Mouse (Mus musculus) neural tube, embryonic 13.5 days (tissue): Measurements from ENCODE around the gene Grin3b. TPM values are rescaled to one million over a fixed set of nuclear protein-coding genes. Genes with fewer than 3 reads are reported as not detected.
A peak's percentile ranks its signal among the peaks of the same experiment; 100 is the strongest.

Experiments used
- ATAC-seq: fragments of 200-750 bp; cut with Nextera tagmentation; 2 replicates; pipeline ENCODE4 v1.8.0; 2017; ENCODE audit warnings: low read depth, mild to moderate bottlenecking, moderate TSS enrichment, moderate library complexity
- H3K27ac ChIP-seq: fragments of 300-500 bp; sonication (generic); replicated peaks from 2 replicates; pipeline ENCODE4 v1.5.1; 2015; ENCODE audit warnings: moderate library complexity, mild to moderate bottlenecking, inconsistent platforms
- H3K27me3 ChIP-seq: fragments of 300-500 bp; sonication (generic); 2 replicates; pipeline ENCODE4 v1.6.1; 2015; ENCODE audit warnings: mild to moderate bottlenecking, inconsistent platforms
- H3K36me3 ChIP-seq: fragments of 300-500 bp; sonication (generic); 2 replicates; pipeline ENCODE4 v1.6.1; 2015; ENCODE audit warnings: mild to moderate bottlenecking, inconsistent platforms
- H3K4me1 ChIP-seq: fragments of 300-500 bp; sonication (generic); replicated peaks from 2 replicates; pipeline ENCODE4 v1.6.1; 2015; ENCODE audit warnings: inconsistent platforms
- H3K4me2 ChIP-seq: fragments of 300-500 bp; sonication (generic); 2 replicates; pipeline ENCODE4 v1.6.1; 2015; ENCODE audit warnings: inconsistent platforms, mild to moderate bottlenecking, moderate library complexity
- H3K4me3 ChIP-seq: fragments of 300-500 bp; sonication (generic); 2 replicates; pipeline ENCODE4 v1.5.1; 2015; ENCODE audit warnings: mild to moderate bottlenecking, inconsistent platforms
- H3K9ac ChIP-seq: fragments of 300-500 bp; sonication (generic); 2 replicates; pipeline ENCODE4 v1.6.1; 2015; ENCODE audit warnings: moderate library complexity, mild to moderate bottlenecking, inconsistent platforms
- H3K9me3 ChIP-seq: fragments of 300-500 bp; sonication (generic); 2 replicates; pipeline ENCODE4 v1.6.1; 2016; ENCODE audit warnings: inconsistent platforms
- WGBS: fragments of 180-500 bp; shearing (Covaris S2); methylation state at CpG from one replicate; pipeline ENCODE4 v1.1.7; 2015; 5-methylcytosine and 5-hydroxymethylcytosine counted together
- polyA plus RNA-seq: library from polyadenylated mRNA; unstranded; fragments of >200 nt; fragmentation: Nextera tagmentation; extraction: Ambion mirVana; gene quantifications from 2 replicates; pipeline ENCODE4 v1.2.1, GENCODE M21; 2015

Grin3b gene
- polyA plus RNA-seq, 1 experiment from 2014 or later = 0.61 TPM

DNA sequence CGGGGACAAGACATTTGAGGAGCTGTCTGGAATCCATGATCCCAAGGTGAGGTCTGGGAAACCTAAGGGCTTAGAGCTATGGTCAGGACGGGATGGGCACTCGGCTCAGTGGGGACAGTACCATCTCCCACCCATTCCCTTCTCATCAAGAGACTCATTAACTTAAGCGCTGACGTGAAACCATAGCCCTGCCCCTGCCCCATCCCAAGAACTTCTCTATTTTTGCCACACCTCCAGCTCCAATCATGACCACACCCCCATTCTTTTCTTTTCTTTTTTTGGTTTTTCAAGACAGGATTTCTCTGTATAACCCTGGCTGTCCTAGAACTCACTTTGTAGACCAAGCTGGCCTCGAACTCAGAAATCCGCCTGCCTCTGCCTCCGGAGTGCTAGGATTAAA lies 4.2 kb downstream of the Grin3b start:
- Histone ChIP-seq H3K4me1 (peaks cover 9% of the 10 kb centered on the region), H3K4me2 (no peak overlapping the region), H3K27ac (no peak overlapping the region), H3K27me3 (peaks cover 38% of the 10 kb centered on the region), H3K36me3 (peaks cover 61% of the 10 kb centered on the region), H3K4me3 (no peak overlapping the region), H3K9me3 (no peaks in the 10 kb centered on the region), H3K9ac (no peak overlapping the region)
- 92% methylated on average over 8 of the region's 8 CpGs for WGBS
- ATAC-seq = no peak

DNA sequence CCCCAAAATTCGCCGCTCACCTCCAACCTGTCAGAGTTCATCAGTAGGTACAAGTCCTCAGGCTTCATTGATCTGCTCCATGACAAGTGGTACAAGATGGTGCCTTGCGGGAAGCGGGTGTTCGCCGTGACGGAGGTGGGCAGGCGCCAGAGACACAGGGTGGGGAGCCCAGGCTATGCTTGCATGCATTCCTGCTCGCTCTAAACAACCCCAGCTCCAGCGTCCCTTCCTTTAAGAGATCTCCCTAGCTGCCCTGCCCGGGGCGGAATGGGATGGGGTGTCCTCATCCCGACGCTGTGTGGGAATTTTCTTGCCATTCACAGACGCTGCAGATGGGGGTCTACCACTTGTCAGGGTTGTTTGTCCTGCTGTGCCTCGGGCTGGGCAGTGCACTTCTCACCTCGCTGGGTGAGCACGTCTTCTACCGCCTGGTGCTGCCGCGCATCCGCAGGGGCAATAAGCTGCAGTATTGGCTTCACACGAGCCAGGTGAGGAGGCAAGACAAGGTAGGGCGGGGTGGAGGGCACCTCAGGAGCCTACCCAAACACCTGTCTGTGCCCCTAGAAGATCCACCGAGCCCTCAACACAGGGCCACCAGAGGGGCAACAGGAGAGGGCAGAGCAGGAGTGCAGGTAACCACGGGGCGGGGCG lies 5.7 kb downstream of the Grin3b start:
- Histone ChIP-seq H3K27ac (no peak overlapping the region), H3K27me3 (peaks cover 22% of the 10 kb centered on the region), H3K4me3 (no peak overlapping the region), H3K9me3 (no peaks in the 10 kb centered on the region), H3K4me1 (peaks cover 10% of the 10 kb centered on the region), H3K4me2 (no peak overlapping the region), H3K36me3 (peaks cover 62% of the 10 kb centered on the region), H3K9ac (no peak overlapping the region)
- ATAC-seq = no peak
- WGBS = 83% methylated on average over 28 of the region's 28 CpGs

DNA sequence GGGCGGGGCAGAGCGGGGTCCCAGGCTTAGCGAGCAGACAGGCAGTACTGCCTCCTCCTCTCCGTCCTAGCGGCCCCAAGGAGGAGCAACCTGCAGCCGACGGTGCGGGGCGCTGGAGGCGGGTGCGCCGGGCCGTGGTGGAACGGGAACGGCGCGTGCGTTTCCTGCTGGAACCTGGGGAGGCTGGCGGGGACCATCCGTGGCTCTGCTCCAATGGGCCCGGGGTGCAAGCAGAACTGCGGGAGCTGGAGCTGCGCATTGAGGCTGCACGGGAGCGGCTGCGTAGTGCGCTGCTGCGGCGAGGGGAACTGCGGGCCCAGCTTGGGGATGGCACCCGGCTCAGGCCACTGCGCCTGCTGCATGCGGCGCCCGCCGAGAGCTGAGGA lies 6.2 kb downstream of the Grin3b start:
- Histone ChIP-seq H3K4me3 (no peak overlapping the region), H3K9ac (no peak overlapping the region), H3K36me3 (peaks cover 62% of the 10 kb centered on the region), H3K9me3 (no peaks in the 10 kb centered on the region), H3K27ac (no peak overlapping the region), H3K27me3 (peaks cover 17% of the 10 kb centered on the region), H3K4me2 (no peak overlapping the region), H3K4me1 (peaks cover 15% of the 10 kb centered on the region)
- 76% methylated on average over 36 of the region's 36 CpGs for WGBS
- no peak for ATAC-seq

DNA sequence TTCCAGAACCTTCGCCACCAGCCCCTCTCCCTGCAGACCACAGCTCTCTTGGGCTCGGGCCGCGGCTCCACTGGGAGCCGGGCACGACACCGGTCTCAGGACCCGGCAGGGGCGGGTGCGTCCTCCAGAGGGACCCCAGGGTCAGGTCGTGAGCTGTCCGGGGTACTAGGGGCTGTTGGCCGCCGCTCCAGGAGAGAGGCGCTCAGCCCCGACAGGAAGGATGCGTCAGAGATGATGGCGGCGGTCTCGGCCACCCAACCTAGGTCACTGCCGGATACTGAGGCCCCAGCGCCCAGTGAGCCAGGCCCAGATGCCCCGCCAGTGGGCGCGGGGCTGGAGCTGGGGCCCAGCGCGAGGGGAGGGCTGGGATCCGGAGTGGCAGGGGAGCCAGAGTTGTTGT lies 6.8 kb downstream of the Grin3b start:
- 84% methylated on average over 27 of the region's 28 CpGs for WGBS
- H3K9ac ChIP-seq = no peak overlapping the region
- H3K27me3 ChIP-seq = peaks cover 11% of the 10 kb centered on the region

DNA sequence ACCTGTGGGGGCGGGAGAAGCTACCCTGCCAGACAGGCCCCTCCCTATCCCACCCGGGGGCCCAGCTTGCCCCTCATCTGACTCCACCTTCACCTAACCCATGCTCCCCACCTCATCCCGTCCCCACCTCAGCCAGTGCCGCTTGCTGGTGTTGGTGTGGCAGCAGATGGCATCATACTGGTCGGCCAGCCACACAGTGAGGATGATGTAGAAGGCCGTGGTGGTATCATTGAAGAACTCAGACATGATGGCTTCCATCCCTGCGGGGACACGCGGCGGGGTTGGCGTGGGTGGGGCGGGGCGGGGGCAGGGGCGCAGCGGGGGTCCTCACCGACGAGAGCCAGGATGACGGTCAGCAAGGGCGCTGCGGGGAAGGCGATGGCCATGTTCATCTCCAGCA lies 7.5 kb downstream of the Grin3b start:
- Histone ChIP-seq H3K36me3 (peaks cover 62% of the 10 kb centered on the region), H3K9ac (no peak overlapping the region), H3K4me1 (peaks cover 29% of the 10 kb centered on the region), H3K9me3 (no peaks in the 10 kb centered on the region), H3K27ac (no peak overlapping the region), H3K27me3 (peaks cover 4% of the 10 kb centered on the region), H3K4me3 (no peak overlapping the region), H3K4me2 (no peak overlapping the region)
- WGBS = 97% methylated on average over 21 of the region's 21 CpGs
- ATAC-seq = no peak

More for the DNA sequence above, 6.8 kb downstream of the Grin3b start:
- Histone ChIP-seq H3K4me3 (no peak overlapping the region), H3K27ac (no peak overlapping the region), H3K4me2 (no peak overlapping the region), H3K9me3 (no peaks in the 10 kb centered on the region), H3K36me3 (peaks cover 62% of the 10 kb centered on the region), H3K4me1 (peaks cover 21% of the 10 kb centered on the region)
- no peak for ATAC-seq

DNA sequence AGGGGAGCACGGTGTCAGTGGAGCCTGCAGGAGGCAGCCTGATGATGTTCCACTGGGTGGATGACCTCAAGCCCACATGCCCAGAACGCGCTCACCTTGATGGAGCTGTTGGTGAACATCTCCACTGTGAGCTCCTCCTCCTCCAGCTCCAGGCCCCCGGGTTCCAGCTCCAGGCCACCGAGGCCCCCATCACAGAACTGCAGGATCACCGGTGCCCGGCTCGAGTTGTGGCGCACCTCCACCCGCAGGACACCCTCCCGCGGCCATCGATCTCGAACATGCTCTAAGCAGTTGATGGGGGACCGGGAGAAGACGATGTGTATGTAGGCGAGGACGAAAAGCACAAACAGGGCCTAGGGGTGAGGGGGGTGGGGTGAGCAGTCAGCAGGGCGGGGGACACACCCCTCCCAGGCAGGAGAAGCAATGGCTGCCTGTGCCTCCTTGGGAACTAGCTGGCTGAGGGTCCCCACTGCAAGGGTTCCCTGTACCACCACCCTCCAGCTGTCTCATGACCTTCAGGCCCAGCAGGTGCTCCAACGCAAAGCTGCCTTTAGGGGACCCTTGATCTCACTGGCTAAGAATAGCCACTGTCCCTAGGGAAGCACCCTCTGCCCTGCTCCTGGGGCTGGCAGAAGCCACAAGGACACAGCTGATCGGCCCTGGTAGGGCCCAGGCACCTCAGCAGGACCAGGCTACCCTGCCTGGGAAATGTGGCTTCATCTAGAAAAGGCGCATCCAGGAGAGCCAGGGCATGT lies 9.1 kb downstream of the Grin3b start:
- no peak overlapping the region for H3K4me3 ChIP-seq
- peaks cover 52% of the 10 kb centered on the region for H3K36me3 ChIP-seq
- peaks cover 35% of the 10 kb centered on the region for H3K4me1 ChIP-seq
- WGBS = 93% methylated on average over 22 of the region's 22 CpGs
- no peaks in the 10 kb centered on the region for H3K9me3 ChIP-seq
- H3K4me2 ChIP-seq = no peak overlapping the region
- no peaks in the 10 kb centered on the region for H3K27me3 ChIP-seq
- H3K9ac ChIP-seq = peak overlapping the region; percentile 31; the same call in 1 of the 2 replicates
- no peak for ATAC-seq
- no peak overlapping the region for H3K27ac ChIP-seq

DNA sequence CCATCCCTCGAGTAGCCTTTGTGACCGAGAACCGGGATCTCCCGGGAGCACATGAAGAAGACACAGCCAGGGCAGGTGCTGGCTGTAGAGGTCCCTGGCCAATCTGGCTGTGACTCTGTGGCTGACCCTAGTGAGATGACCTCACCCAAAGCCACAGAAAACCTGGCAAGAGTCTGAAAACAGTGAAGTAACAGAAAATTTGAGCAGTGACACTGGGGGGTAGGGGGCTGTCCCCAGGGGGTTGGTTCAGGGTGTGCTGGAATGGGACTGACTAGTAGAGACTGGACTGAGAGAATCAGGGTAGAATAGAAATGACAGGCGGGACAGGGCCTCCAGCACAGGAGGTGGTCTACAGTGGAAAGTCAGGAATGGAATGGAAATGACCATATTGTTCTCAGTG lies 12.7 kb downstream of the Grin3b start:
- no peak overlapping the region for H3K27ac ChIP-seq
- H3K4me1 ChIP-seq = peaks cover 60% of the 10 kb centered on the region
- peak overlapping the region; percentile 90 for H3K9ac ChIP-seq
- ATAC-seq = no peak
- H3K4me2 ChIP-seq = peak overlapping the region; percentile 80
- H3K36me3 ChIP-seq = peaks cover 15% of the 10 kb centered on the region
- no peaks in the 10 kb centered on the region for H3K9me3 ChIP-seq
- H3K27me3 ChIP-seq = peaks cover 15% of the 10 kb centered on the region
- WGBS = 71% methylated on average over 5 of the region's 5 CpGs
- peak overlapping the region; percentile 72 for H3K4me3 ChIP-seq

DNA sequence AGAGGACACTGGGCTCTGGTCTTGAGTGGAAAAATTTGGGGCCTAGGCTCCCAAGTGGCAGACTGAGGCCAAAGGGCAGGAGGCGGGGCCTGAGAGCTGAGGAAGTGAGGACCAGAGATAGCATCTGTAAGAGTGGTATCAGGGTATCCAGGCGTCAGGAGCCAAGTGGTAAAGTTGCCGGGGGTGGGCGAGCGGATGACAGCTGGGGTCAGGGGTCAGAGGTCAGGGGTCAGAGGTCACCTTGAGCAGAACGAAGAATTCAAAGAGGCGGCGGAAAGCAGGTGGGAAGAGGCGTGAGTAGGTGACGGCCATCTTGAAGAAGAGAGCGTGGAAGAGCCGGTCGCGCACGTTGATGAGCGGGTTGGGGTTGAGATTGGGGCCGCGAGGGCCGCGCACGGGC lies 13.2 kb downstream of the Grin3b start:
- peak overlapping the region; percentile 80 for H3K4me2 ChIP-seq
- no peak for ATAC-seq
- peak overlapping the region; percentile 90 for H3K9ac ChIP-seq
- peaks cover 65% of the 10 kb centered on the region for H3K4me1 ChIP-seq
- peak overlapping the region; percentile 72 for H3K4me3 ChIP-seq
- peaks cover 11% of the 10 kb centered on the region for H3K36me3 ChIP-seq
- H3K9me3 ChIP-seq = no peaks in the 10 kb centered on the region
- H3K27ac ChIP-seq = peak overlapping the region; percentile 95
- H3K27me3 ChIP-seq = peaks cover 19% of the 10 kb centered on the region
- WGBS = 2% methylated on average over 21 of the region's 21 CpGs

DNA sequence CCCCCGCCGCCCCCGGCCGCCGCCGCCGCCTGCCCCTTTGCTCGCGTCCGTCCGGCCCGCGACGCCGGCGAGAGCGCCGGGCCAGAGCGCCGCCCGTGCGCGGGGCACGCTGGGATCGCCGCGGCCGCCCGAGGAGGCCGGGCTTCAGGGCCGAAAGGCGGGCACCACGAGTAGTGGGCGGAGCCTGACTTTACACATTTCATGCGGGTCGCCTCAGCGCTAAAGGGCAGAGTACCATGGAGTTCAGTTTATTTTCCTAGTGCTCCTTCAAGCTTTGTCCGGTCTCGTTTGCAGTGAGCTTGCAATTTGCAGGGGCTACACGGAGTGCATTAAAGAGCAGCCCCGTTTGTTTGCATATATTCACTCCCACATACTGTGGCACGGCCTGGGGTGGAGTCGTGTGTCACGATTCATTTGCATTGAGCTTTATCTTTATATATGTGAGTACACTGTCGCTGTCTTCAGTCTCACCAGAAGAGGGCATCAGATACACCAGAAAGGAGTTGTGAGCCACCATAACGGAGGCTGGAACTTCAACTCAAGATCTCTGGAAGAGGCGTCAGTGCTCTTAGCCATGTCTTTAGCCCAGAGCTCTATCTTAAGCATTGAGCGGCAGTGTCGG lies 13.8 kb downstream of the Grin3b start, which contains the start of gene Tmem259:
Gene Tmem259, minus strand, starts transcription at position 136 of the 622 bp plus-strand sequence.
- under 1% methylated on average over 48 of the region's 49 CpGs for WGBS
- Histone ChIP-seq H3K27me3 (peaks cover 26% of the 10 kb centered on the region), H3K27ac (peak within 1 kb of the TSS; percentile 95), H3K9me3 (no peaks in the 10 kb centered on the region), H3K4me1 (peaks cover 71% of the 10 kb centered on the region), H3K4me3 (peak within 1 kb of the TSS; percentile 72), H3K4me2 (peak within 1 kb of the TSS; percentile 80), H3K9ac (peak within 1 kb of the TSS; percentile 90), H3K36me3 (peaks cover 5% of the 10 kb centered on the region; the same call in 1 of the 2 replicates)
- peak; percentile 76 for ATAC-seq

DNA sequence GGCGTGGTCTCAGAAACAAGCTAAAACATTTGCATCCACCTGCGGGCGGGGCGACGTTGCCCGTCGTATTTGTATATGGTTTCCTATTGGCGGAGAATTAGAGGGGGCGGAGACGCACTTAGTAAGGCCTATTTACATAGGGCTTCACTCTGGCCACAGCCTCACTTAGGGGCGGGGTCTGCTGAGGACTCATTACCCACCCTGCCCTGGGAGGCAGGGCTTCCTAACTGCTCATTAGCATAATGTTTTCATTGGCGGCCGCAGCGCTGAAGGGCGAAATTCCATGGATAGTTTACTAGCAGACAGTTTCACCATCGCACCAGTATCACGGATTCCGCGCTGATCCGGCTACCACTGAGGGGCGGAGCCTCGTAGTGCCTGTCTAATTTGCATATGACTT lies 14.4 kb downstream of the Grin3b start:
- H3K27me3 ChIP-seq = peaks cover 31% of the 10 kb centered on the region
- peak overlapping the region; percentile 90 for H3K9ac ChIP-seq
- no peaks in the 10 kb centered on the region for H3K36me3 ChIP-seq
- peak overlapping the region; percentile 72 for H3K4me3 ChIP-seq
- peaks cover 76% of the 10 kb centered on the region for H3K4me1 ChIP-seq
- H3K4me2 ChIP-seq = peak overlapping the region; percentile 80
- WGBS = 0% methylated on average over 22 of the region's 22 CpGs
- H3K9me3 ChIP-seq = no peaks in the 10 kb centered on the region
- ATAC-seq = peak; percentile 94
- H3K27ac ChIP-seq = peak overlapping the region; percentile 95

DNA sequence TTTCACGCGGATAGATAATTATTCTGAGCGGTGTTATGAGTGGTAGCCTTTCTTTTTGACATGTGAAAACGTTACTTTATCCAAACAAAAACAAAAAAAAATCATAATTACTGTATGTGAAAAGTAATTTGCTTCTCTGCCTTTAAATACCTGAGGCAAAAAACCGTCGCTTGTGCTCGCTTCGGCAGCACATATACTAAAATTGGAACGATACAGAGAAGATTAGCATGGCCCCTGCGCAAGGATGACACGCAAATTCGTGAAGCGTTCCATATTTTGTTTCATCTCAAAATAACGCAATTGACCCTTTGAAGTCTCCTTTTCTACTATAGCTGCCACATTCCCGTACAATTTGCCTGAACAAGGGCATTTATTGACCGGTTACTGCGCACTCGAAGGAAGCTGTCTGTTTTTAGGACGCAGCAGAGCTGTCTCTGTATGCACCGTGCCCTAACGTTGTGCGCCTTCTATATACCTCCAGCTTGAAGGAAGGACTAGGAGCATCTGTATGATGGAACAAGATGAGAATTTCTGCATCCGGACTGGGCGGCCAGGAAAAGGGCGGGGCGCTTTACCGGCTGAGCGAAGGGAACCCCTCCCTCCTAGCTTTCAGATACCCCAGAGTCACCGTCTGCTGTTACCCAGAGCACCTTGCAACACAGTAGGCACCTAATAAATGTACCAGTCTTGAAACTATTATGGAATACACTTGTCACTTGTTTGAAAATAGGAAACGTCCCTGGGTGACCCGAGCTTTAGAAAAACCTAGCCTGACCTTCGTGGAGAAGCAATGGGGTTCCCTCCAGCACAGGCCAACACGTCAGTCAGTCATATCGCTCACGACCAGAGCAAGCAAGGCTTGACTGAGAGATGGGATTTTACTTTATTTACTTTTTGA lies 15.1 kb downstream of the Grin3b start:
- Histone ChIP-seq H3K9ac (peak overlapping the region; percentile 73), H3K4me2 (peak overlapping the region; percentile 80), H3K9me3 (no peaks in the 10 kb centered on the region), H3K4me3 (peak overlapping the region; percentile 72), H3K4me1 (peaks cover 72% of the 10 kb centered on the region), H3K27ac (peak overlapping the region; percentile 95), H3K36me3 (no peaks in the 10 kb centered on the region), H3K27me3 (peaks cover 36% of the 10 kb centered on the region)
- WGBS = 4% methylated on average over 35 of the region's 35 CpGs
- ATAC-seq = peak; percentile 27; the same call in 1 of the 2 replicates
